Mouse (Mus musculus) adrenal gland, postnatal 14 days (tissue): ENCODE results near the gene Gm20388. TPM values are rescaled to one million over a fixed set of nuclear protein-coding genes. Genes with fewer than 3 reads are reported as not detected.
A peak's percentile ranks its signal among the peaks of the same experiment; 100 is the strongest.

Experiments used
- DNase-seq: peaks from one replicate; pipeline ENCODE4 v3.0.0; 2021; ENCODE audit warnings: mixed read lengths
- total RNA-seq: library from RNA; stranded (reverse); gene quantifications from 2 replicates; pipeline ENCODE4 v1.2.3, GENCODE M21; 2021

The Gm20388 gene
- total RNA-seq, 1 experiment from 2014 or later: 17.6 TPM

DNA sequence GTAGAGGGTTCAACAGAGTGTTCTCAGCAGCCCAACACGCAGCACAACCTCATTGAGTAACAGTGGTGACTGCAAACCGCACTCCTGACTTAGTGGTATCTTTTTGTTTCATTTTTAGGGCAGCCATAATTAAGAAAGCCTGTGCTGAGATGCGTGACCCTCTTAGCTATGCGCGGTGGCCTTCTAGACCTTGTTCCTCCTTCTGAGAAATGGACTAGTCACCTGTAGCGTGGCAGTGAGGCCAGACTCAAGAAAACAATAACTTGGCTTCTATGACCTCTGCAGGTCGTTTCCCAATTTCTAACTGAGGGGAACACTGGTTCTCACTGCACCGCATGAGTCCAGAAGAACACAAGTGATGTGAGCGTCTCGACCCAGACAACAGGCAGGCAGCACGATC is 2993.9 kb downstream of the Gm20388 start:
- no peak for DNase-seq

- DNase-seq: peak; percentile 76
These were observed 2994.7 kb downstream of the Gm20388 start for GRCm38 (mm10) chr8:122905346-122905745.

GRCm38 (mm10) chr8:122906463-122907021 is 2995.9 kb downstream of the Gm20388 start:
- peak; percentile 96 for DNase-seq

DNA sequence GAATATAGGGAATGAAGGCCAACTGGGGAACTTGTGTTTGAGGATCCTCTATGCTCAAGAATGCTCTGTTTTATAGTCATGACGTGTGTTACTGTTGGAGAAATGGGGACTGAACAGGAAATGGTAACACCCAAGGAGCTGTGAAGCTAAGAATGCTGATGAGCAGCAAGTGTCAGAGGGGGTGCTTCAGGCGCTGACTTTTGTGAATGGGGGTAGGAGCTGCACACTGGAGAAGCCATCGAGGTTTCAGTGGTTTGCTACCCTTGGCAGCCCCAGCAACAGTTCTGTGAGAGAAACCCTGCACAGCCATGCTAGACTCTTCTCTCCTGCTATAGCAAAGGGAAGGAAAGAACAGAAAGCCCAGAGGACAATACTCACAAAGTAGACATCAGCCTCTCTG is 3001.5 kb downstream of the Gm20388 start:
- no peak for DNase-seq

DNA sequence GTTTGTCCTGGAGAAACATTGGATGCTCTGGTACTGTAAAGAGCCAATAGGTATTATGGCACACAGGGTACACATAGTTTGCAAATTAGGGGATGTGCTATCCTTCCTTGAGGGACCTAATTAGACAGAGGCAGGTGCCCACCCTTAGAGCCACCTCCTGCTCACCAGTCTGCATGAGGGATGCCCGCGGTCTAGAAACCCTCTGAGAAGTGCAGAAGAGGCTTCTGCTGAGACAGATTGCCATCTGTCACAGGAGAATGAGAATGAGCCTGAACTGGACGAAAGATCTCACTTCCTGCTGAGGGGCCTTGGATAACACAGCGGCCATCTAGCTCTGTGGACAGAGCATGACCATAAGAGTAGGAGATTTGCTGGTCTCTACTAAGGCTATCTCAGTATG is 3002.2 kb downstream of the Gm20388 start:
- no peak for DNase-seq

DNA sequence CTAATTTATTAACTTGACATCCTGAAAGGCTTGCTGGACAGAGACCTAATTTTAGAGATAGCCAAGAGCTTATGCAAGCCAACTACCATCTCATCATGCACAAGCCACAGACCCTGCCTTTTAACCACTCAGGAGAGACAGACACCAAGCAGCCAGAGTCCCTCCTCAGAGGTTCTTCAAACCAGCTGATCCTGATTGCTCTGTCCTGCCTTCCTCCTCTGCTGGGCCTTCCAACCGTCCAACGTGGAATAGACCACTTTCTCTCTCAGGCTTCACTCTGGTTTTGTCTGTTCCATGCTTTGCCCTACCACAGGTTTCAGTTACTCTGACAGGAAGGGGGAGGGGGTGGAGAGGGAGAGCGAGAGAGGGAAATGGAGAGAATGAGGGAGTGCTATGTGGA is 3006.1 kb downstream of the Gm20388 start:
- DNase-seq: no peak

DNA sequence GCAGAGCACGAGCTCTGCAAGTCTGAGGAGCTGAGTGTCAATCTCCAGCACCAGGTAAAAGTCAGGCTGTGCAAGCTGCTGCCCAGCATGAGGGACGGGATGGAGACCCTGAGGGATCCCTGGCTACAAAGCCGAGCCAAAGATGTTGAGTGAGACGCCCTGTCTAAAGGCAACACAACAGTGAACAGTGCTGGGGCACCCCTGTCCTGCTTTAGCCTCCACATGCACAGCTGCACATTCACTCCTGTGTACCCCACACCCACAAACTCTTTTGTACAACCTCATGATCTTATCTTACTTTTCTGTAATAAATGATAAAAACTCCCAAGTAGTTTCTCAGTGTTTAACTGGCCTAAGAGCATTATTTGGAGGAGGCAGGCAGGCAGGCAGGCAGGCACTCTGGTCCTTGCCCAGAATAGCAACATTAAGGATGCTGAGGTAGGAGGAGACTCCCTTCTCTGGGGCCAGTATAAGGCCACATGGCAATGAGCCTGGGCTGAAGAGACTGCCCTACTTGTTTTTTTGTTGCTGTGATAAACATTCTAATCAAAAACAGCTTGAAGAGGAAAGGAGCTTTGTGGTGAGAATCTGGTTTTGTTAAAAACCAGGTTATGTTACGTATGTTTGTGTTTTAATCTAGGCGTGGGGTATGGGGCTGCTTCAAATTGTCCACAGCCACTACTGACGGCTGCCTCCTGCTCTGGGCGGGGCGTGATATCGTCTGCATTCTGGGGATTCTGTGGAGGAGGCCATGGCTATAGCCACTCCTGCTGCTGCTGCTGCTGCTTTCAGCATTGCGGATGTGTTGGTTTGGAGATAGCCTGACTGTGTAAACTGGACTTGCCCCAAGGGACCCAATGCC is 3007.1 kb downstream of the Gm20388 start:
- peak; percentile 27 for DNase-seq

DNA sequence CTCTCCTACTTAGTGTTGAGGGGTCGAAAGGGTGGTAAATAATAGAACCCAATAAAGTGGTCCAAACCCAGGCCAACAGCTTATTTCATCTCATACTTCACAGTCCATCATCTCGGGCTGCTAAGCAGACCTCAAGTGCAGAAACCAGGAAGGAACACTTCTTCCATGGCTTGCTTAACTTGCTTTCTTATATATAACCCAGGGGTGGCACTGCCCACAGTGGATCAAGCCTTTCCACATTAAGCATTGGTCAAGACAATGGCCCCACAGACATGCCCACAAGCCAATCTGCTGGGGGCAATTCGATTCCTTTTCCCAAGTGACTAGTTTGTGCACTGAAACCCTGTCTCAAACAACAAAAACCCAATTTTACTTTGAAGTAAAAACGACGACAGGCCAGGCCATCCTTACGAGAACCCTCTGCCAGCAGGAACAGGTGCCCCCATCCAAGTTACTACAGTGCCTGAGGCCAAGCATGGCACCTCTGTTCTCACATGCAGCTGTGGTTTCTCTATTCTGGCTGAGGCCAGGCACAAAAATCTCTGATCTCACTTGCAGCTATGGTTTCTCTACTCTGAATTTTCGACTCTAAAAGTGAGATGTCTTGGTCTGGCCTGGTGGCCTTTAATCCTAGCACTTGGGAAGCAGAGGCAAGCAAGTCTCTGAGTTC is 3007.9 kb downstream of the Gm20388 start:
- no peak for DNase-seq

GRCm38 (mm10) chr8:122920890-122921289 is 3010.2 kb downstream of the Gm20388 start:
- no peak for DNase-seq

GRCm38 (mm10) chr8:122922945-122923344 is 3012.3 kb downstream of the Gm20388 start:
- no peak for DNase-seq

- DNase-seq: no peak
These were observed 3012.9 kb downstream of the Gm20388 start for GRCm38 (mm10) chr8:122923431-122924090.

DNA sequence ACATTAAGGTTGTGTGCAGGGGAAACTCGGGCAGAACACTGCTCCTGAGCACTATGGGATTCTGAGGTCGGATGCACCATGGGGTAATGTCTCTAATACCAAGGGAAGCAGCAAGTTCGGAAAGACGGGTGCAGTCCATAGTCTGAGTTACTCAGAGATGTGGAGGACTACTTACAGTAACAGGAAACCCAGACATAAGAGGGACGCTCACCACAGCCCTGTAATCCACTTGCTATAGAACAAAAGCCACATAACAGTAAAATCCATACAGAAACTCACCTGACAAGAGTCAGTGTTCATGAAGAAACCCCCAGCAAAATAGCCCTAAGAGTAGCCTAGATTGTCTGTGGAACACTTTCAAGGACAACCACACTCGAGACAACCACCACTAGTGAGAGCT is 3013.4 kb downstream of the Gm20388 start:
- DNase-seq: no peak

DNA sequence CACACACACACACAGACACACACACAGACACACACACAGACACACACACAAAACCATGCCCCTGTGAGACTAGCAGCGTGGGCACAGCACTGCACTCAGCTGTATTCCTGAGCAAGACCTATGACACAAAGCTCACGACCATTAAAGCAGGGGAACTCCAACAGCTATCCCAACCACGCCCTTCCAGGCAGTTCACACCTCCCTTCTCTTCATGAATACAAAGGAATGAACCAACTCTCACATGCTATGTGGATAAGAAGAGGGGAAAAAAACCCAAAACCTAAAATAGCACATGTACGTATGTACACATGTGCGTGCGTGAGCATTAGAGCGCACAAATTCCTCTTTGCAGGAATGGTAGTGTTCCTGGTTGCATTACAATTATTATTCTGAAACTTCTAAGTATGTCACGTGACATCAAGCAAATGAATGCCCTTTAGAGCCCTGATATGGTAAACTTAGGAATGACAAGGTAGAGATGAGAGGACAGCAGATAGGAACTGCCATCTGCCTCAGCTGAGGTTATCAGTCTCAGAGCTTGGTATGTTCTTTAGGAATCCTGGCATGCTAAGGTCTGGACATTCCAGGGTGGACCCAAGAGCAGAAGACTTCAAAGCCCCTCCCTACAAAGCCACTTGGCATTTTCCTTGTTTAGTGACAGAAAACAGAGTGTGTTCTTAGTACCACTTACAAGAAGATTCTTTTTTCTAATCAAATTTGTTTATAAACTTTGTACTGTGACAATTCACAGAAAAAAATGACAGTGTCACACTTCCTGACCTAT is 3015.5 kb downstream of the Gm20388 start:
- no peak for DNase-seq

DNA sequence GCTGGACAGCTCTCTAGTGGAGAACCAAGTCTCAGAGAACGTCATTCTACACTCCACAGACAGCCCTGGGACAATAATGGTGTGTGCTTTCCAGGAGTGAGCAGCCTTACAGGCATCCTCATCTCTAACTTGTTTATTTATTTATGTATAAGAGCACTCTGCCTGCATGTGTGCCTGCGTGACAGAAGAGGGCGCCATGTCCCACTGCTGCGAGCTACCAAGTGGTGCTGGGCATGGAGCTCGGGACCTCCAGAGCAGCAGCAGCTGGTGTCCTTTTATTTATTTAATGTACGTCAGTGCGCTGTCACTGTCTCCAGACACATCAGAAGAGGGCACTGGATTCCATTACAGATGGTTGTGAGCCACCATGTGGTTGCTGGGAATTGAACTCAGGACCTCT is 3016.1 kb downstream of the Gm20388 start:
- peak; percentile 47 for DNase-seq

DNA sequence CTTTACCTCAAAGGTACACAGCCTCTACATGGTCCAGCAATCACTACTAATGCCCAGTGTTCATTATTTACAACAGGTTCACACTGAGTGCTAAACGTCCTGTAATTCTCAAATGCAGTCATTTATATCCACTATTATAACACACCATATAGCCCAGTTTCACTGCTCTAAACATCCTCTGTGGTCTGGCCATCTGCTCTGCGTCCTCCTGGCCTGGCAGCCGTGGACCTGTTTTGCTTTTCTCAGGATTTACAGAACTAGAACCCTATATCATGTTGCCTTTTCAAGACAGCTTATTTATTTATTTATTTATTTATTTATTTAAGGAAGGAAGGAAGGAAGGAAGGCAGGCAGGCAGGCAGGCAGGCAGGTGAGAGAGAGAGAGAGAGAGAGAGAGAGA is 3017.2 kb downstream of the Gm20388 start:
- DNase-seq: no peak

DNA sequence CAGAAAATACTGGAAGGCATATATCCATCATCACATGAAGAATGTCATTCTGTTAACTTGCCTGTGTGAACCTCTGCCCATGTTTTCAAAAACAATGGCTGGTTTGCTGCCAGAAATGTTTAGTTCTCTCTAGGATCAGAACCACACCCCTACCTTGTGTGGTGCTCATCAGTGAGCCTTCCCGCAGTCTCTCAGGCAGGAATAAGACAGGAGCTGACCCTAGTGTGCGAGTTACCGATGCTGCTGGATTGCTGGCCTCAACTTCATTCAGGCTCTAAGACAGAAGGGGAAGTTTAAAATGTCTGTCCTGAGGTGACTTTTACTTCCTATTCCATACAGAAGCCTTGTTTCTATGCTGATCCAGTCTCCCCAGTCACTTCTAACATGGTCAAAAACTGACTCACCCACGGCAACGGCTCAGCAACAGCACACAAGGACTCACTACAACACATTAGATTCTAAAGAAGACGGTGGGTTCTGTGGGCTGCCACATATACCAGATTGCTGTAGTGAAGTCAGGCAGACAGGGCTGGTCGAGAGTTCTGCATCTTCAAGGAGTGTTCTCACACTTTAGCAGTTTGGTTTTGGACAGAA is 3018.1 kb downstream of the Gm20388 start:
- DNase-seq: no peak

GRCm38 (mm10) chr8:122931834-122932560 is 3021.4 kb downstream of the Gm20388 start:
- no peak for DNase-seq

DNA sequence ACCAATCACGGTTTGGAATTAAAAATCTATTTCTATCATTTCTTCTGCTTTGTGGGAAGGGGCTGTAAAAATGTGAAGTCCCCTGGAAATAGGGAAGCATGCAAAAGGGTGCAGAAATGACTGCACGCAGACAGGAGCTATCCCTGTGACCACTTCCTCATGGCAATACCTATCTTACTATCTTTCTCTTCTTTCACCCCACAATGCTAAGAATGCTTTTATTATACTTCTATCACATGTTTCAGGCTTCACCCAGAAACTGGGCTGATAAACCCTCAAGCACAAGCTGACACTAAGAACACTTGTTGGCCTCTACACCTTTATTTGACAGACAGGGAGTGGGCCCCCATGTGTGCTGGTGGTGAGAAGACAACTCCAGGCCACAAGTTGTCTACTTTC is 3021.9 kb downstream of the Gm20388 start:
- DNase-seq: no peak

DNA sequence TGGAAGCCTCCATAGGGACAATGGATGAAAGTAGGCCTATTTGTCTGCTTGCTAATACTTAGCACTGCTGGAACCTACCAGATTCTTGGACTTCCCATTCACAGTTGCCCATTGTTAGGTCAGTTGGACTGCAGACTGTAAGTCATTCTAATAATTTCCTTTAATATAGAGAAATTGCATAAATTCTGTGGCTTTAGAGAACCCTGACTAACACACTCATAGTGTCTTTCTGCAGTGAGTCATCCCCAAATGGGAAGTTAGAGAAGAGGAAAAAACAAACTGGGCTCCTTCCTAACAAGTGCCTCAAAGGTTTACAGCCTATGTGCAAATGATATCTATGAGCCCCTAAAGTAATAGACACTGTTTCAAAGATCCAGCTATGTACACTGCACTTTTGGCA is 3023.3 kb downstream of the Gm20388 start:
- DNase-seq: no peak

GRCm38 (mm10) chr8:122935118-122935517 is 3024.5 kb downstream of the Gm20388 start:
- no peak for DNase-seq

GRCm38 (mm10) chr8:122935912-122936311 is 3025.3 kb downstream of the Gm20388 start:
- no peak for DNase-seq
